Mouse (Mus musculus) Patski (cell line): ENCODE measurements around the gene Tmem79. TPM values are rescaled to one million over a fixed set of nuclear protein-coding genes. Genes with fewer than 3 reads are reported as not detected.
A peak's percentile ranks its signal among the peaks of the same experiment; 100 is the strongest.
"Not testable (repeated sequence)": the region's sequence is repeated elsewhere in the genome, so short reads cannot be mapped to it uniquely, and the experiment has no call there.

Experiments
- ATAC-seq: fragments of 100-300 bp; one replicate; pipeline ENCODE4 v1.8.0; 2021
- CTCF ChIA-PET: fragments of 350-600 bp; sonication (Branson Sonifier 250); formaldehyde crosslinking; loops from one replicate; lab custom pipeline; 2022; ENCODE audit warnings: inconsistent platforms; lab: Charles Lee
- POLR2A ChIA-PET: fragments of 350-600 bp; sonication (Branson Sonifier 250); formaldehyde crosslinking; loops from one replicate; lab custom pipeline; 2022; ENCODE audit warnings: antibody characterized with exemption, inconsistent platforms; lab: Charles Lee
- DNase-seq: peaks from one replicate; pipeline ENCODE4 v3.0.0-alpha.2; 2011; ENCODE audit warnings: low read depth, low spot score
- H3K27me3 ChIP-seq: fragments of 371-371 bp; one replicate; pipeline ENCODE4 v1.5.1; 2021
- CTCF ChIP-seq: fragments of 100-300 bp; IDR thresholded peaks from one replicate; pipeline ENCODE4 v1.5.1; 2021
- in situ Hi-C: fragments of 300-500 bp; cut with MboI; formaldehyde crosslinking; loops from 3 replicates; pipeline ENCODE4 v1.11.1; 2018; ENCODE audit warnings: low pct_unique_long_range_greater_than_20kb, mixed read lengths
- polyA plus RNA-seq: library from polyadenylated mRNA; unstranded; gene quantifications from one replicate; pipeline ENCODE4 v1.2.3, GENCODE M21; 2021

Tmem79 gene
- polyA plus RNA-seq = 3.1 TPM

DNA sequence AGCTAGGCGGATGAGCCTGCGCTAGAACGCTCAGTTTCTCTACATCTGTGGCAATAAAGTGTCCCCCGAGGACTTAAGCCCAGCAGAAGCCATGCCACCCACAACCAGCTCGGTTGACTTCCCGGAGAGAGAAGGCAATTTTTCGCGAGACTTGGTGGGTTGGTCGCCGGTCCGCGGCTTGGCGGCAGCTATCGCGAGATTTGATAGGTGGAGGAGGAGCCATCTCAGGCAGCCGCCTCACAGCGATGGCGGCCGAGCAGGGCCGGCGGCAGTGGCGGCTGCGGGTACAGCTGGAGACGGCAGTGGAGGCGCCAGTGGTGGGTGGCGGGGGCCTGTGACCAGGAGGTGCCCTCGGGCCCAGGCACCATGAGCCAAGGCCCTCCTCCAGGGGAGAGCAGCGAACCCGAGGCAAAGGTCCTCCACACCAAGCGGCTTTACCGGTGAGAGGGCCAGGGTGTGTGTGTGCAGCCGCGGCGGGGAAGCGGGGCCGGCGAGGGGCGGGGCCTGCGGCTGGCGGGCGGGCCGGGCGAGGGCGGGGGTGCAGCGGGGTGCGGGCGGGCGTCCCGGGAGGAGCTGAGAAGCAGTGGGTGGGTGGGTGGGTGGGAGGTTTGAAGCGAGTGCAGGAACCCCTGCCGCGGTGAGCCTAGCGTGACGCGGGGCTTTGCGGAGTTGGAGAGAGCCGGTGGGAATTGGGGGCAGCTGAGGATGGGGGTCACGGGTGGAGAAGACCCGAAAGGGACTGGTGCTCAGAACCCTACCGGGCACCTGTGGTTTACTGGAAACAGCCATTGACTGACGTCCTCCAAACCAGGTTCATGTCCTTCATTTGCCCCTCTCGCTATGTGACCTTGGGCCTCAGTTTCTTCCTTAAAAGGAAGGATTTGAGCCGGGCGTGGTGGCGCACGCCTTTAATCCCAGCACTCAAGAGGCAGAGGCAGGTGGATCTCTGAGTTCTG, at the start of gene Tmem79, which contains the start of gene Smg5:
Tmem79 (minus strand) TSS at position 91 of the 956 bp plus-strand sequence.
Smg5 (plus strand) TSS at position 203 of the 956 bp plus-strand sequence.
- H3K27me3 ChIP-seq = no peaks in the 10 kb centered on the region
- POLR2A ChIA-PET = interaction anchor here (0.6 to 4.7 kb wide), 12 partner anchors 11 to 194 kb away, joined by 3 to 27 read pairs (median 4); partner anchors contain the start of genes Cct3, Glmp and Tsacc
- ATAC-seq = peak; percentile 76
- DNase-seq = peak; percentile 93
- TF ChIP-seq CTCF = no peak
- in situ Hi-C loops = no loop called here
- CTCF ChIA-PET = interaction anchor here (1.1 to 2.4 kb wide), 4 partner anchors 11 to 186 kb away, joined by 3 to 9 read pairs (median 4); no protein-coding TSS in a partner anchor

DNA sequence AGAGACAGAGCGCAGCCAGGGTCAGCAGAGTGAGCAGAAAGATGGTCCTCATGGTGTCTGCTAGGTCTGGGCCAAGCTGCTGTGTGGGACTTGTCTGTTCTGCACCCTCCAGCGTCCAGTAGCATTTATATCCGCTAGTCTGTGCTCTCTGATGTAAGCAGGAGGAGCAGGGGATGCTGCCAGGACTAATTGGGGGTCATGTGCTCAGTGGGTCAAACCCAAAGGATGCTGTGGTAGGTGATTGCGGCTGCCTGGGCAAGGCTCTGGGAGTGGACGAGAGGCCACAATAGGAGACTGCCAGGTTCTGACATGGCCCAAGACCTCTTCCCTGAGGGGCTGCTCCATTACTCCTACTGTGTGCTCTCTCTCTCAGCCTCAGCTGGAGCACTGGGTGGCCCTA, 48.4 kb upstream of the Tmem79 start, which contains the start of gene Bglap:
Bglap (minus strand) TSS at position 101 of the 400 bp plus-strand sequence.
- ATAC-seq = no peak
- H3K27me3 ChIP-seq = no peaks in the 10 kb centered on the region
- CTCF ChIA-PET = no interaction called here
- POLR2A ChIA-PET = no interaction called here
- in situ Hi-C loops = no loop called here
- TF ChIP-seq CTCF = no peak
- no peak for DNase-seq

DNA sequence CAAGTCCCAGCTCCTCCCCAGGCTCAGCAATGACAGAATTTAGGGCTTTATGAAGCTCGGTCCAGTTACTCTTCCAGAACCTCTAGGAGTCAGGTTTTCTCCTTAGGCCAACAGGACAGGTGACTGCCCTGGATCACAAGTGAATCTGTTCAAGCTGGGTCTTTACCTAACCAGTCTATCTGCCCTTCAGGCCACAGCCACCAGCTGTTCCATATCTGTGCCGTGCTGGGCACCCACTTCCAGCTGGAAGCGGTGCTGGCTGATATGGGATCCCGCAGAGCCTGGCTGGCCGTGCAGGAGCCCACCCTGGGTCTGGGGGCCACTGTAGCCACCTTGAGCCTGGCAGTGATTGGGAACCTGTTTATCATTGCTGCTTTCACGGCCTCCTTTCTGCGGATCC, 46.4 kb upstream of the Tmem79 start:
- DNase-seq, in situ Hi-C loops, H3K27me3 ChIP-seq, CTCF ChIA-PET, ATAC-seq, POLR2A ChIA-PET: not testable (repeated sequence)

DNA sequence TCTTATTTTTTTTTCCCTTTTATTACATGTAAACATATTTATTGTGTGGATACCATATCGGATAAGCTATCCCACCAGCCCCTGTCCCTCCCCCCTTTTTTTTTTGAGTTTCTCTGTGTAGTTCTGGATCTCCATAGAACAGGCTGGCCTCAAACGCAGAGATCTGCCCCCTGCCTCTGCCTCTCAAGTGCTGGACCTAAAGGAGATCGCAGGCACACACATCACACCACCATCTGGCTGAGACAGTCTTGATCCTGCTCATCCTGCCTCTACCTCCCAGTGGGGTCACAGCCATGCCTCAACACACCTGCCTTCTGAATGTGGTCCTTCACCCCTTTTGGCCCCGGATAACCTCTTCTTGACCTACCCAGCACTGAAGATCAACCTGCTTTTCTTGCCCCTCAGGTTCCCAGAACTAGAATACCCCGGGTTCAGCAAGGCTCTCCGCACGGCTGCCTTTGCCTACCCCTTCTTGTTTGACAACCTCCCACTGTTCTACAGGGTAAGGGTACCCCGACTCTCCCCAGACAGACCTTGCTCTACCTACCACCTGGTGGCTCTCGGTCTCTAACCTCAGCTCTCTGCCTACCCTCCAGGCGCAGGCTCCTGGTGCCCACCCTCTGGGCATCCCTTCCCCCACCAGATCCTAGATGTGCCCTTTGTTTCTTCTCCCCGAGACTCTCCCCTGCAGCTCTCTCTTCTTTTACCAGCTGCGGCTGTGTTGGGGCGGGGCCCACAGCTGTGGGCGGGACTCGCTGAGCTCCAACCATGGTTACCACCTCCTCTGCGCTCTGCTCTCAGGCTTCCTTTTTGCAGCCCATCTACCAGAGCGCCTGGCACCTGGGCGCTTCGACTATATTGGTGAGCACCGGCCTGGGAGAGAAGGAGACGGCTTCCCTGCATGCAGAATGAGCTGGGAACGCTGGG, 45.7 kb upstream of the Tmem79 start:
- H3K27me3 ChIP-seq, in situ Hi-C loops, CTCF ChIA-PET, POLR2A ChIA-PET, DNase-seq, ATAC-seq: not testable (repeated sequence)

DNA sequence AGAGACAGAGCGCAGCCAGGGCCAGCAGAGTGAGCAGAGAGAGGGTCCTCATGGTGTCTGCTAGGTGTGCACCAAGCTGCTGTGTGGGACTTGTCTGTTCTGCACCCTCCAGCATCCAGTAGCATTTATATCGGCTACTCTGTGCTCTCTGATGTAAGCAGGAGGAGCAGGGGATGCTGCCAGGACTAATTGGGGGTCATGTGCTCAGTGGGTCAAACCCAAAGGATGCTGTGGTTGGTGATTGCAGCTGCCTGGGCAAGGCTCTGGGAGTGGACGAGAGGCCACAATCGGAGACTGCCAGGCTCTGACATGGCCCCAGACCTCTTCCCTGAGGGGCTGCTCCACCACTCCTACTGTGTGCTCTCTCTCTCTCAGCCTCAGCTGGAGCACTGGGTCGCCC, 42.7 kb upstream of the Tmem79 start, which contains the start of gene Bglap2:
Bglap2 (minus strand) TSS at position 101 of the 400 bp plus-strand sequence.
- ATAC-seq, POLR2A ChIA-PET, H3K27me3 ChIP-seq, in situ Hi-C loops, DNase-seq, CTCF ChIA-PET: not testable (repeated sequence)

DNA sequence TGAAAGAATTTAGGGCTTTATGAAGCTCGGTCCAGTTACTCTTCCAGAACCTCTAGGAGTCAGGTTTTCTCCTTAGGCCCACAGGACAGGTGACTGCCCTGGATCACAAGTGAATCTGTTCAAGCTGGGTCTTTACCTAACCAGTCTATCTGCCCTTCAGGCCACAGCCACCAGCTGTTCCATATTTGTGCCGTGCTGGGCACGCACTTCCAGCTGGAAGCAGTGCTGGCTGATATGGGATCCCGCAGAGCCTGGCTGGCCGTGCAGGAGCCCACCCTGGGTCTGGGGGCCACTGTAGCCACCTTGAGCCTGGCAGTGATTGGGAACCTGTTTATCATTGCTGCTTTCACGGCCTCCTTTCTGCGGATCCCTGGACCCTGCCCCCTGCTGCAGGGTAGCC, 40.7 kb upstream of the Tmem79 start:
- CTCF ChIA-PET, H3K27me3 ChIP-seq, DNase-seq, POLR2A ChIA-PET, in situ Hi-C loops, ATAC-seq: not testable (repeated sequence)

DNA sequence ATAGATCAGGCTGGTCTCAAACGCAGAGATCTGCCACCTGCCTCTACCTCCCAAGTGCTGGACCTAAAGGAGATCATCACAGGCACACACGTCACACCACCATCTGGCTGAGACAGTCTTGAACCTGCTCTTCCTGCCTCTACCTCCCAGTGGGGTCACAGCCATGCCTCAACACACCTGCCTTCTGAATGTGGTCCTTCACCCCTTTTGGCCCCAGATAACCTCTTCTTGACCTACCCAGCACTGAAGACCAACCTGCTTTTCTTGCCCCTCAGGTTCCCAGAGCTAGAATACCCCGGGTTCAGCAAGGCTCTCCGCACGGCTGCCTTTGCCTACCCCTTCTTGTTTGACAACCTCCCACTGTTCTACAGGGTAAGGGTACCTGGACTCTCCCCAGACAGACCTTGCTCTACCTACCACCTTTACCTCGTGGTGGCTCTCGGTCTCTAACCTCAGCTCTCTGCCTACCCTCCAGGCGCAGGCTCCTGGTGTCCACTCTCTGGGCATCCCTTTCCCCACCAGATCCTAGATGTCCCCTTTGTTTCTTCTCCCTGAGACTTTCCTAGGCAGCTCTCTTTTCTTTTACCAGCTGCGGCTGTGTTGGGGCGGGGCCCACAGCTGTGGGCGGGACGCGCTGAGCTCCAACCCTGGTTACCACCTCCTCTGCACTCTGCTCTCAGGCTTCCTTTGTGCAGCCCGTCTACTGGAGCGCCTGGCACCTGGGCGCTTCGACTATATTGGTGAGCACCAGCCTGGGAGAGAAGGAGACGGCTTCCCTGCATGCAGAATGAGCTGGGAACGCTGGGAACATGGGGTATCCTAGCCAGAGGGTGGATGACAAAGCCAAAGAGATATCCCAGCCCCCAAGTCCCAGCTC, 40.0 kb upstream of the Tmem79 start:
- POLR2A ChIA-PET, ATAC-seq, H3K27me3 ChIP-seq, DNase-seq, in situ Hi-C loops, CTCF ChIA-PET: not testable (repeated sequence)

DNA sequence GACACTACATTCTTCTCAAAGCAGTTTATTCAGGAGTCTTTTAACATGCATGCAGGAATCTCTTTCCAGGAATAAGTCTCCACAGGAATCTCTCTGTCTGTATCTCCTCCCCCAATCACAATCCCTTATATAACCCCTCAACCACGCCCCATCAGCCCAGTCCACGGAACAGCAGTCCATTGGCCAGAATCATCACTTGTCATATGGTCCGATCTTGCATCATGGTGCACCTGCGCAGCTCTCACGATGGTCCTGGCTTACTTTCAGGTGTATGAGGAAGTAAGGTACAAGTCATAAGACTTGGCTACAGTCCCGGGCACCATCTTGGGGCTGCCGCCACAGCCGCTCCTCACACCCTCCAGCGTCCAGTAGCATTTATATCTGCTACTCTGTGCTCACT, 36.7 kb upstream of the Tmem79 start, which contains the start of gene Bglap3:
Bglap3 (minus strand) TSS at position 101 of the 400 bp plus-strand sequence.
- ATAC-seq, H3K27me3 ChIP-seq, in situ Hi-C loops, POLR2A ChIA-PET, DNase-seq, CTCF ChIA-PET: not testable (repeated sequence)

DNA sequence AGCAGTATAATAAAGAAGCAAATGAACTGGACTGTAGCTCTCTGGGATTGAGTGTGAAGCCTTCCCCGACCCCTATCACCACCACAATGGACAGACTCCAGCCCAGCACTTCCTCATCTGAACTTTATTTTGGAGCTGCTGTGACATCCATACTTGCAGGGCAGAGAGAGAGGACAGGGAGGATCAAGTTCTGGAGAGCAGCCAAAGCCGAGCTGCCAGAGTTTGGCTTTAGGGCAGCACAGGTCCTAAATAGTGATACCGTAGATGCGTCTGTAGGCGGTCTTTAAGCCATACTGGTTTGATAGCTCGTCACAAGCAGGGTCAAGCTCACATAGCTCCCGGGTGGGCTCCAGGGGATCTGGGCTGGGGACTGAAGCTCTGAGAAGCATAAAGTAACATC, 32.6 kb upstream of the Tmem79 start:
- POLR2A ChIA-PET, ATAC-seq, H3K27me3 ChIP-seq, CTCF ChIA-PET, DNase-seq, in situ Hi-C loops: not testable (repeated sequence)

DNA sequence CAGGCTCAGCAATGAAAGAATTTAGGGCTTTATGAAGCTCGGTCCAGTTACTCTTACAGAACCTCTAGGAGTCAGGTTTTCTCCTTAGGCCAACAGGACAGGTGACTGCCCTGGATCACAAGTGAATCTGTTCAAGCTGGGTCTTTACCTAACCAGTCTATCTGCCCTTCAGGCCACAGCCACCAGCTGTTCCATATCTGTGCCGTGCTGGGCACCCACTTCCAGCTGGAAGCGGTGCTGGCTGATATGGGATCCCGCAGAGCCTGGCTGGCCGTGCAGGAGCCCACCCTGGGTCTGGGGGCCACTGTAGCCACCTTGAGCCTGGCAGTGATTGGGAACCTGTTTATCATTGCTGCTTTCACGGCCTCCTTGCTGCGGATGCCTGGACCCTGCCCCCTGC, 31.6 kb upstream of the Tmem79 start:
- CTCF ChIA-PET, DNase-seq, in situ Hi-C loops, H3K27me3 ChIP-seq, POLR2A ChIA-PET, ATAC-seq: not testable (repeated sequence)

DNA sequence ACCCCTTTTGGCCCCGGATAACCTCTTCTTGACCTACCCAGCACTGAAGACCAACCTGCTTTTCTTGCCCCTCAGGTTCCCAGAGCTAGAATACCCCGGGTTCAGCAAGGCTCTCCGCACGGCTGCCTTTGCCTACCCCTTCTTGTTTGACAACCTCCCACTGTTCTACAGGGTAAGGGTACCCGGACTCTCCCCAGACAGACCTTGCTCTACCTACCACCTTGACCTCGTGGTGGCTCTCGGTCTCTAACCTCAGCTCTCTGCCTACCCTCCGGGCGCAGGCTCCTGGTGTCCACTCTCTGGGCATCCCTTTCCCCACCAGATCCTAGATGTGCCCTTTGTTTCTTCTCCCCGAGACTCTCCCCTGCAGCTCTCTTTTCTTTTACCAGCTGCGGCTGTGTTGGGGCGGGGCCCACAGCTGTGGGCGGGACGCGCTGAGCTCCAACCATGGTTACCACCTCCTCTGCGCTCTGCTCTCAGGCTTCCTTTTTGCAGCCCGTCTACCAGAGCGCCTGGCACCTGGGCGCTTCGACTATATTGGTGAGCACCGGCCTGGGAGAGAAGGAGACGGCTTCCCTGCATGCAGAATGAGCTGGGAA, 31.0 kb upstream of the Tmem79 start:
- in situ Hi-C loops, CTCF ChIA-PET, POLR2A ChIA-PET, H3K27me3 ChIP-seq, DNase-seq: not testable (repeated sequence)
- ATAC-seq = peak; percentile 20
